Mouse (Mus musculus) T-cell, adult 2 months (primary cell): ENCODE measurements around the gene Tyw5.
A peak's percentile ranks its signal among the peaks of the same experiment; 100 is the strongest.

ENCODE experiments used
- DNase-seq: peaks from one replicate; pipeline ENCODE4 v3.0.0; 2022; ENCODE audit warnings: low spot score

Gene Tyw5

GRCm38 (mm10) chr1:57406187-57407151 is at the start of gene Tyw5, which contains the start of gene Maip1:
Tyw5 (minus strand) TSS chr1:57407101.
Maip1 (plus strand) TSS chr1:57406328.
- peak; percentile 76 for DNase-seq

DNA sequence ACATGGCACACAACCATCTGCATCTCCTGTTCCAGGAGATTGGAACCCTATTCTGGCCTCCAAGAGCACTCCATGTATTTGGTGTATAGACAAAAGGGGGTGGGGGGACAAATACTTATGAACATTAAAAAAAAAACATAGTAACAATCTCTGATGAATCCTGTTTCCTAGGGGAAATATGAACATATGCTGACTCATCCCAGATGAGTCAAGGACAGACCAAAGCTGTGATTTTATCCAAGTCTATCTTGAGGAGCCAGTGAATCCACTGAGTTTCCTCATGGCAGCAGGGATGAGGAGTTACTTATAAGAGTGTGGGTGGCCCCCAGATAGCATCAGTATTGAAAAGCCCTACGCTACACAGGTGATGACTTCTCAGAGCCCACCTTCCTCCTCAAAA is 43.3 kb upstream of the Tyw5 start:
- no peak for DNase-seq

- no peak for DNase-seq
Measured at GRCm38 (mm10) chr1:57445679-57446078, 38.8 kb upstream of the Tyw5 start.

GRCm38 (mm10) chr1:57440771-57441170 is 33.9 kb upstream of the Tyw5 start:
- DNase-seq: no peak

- no peak for DNase-seq
Measured at GRCm38 (mm10) chr1:57439026-57439425, 32.1 kb upstream of the Tyw5 start.

- peak; percentile 3 for DNase-seq
Measured at GRCm38 (mm10) chr1:57436954-57437353, 30.1 kb upstream of the Tyw5 start.

DNA sequence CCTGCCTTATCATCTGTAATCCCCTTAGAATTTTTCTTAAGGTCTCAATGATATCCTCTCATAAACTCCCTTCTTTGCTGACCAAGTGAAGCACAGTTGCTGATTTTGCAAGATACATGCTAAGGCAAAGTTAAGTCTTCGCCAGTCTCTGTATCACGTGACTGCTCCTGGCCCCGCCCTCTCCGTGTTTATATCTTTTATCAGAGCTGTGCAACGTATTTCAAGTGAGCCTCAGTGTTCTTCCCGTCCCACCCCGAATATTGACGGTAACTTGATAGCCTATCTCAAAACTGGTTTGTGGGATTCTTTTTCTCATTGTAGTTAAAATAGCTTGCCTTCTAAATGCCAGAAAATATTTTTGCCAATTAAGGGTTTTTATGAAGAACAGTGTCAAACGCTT is 29.5 kb upstream of the Tyw5 start:
- DNase-seq: peak; percentile 62

GRCm38 (mm10) chr1:57433141-57433540 is 26.2 kb upstream of the Tyw5 start:
- no peak for DNase-seq

GRCm38 (mm10) chr1:57429786-57430483 is 23.0 kb upstream of the Tyw5 start:
- DNase-seq: no peak

DNA sequence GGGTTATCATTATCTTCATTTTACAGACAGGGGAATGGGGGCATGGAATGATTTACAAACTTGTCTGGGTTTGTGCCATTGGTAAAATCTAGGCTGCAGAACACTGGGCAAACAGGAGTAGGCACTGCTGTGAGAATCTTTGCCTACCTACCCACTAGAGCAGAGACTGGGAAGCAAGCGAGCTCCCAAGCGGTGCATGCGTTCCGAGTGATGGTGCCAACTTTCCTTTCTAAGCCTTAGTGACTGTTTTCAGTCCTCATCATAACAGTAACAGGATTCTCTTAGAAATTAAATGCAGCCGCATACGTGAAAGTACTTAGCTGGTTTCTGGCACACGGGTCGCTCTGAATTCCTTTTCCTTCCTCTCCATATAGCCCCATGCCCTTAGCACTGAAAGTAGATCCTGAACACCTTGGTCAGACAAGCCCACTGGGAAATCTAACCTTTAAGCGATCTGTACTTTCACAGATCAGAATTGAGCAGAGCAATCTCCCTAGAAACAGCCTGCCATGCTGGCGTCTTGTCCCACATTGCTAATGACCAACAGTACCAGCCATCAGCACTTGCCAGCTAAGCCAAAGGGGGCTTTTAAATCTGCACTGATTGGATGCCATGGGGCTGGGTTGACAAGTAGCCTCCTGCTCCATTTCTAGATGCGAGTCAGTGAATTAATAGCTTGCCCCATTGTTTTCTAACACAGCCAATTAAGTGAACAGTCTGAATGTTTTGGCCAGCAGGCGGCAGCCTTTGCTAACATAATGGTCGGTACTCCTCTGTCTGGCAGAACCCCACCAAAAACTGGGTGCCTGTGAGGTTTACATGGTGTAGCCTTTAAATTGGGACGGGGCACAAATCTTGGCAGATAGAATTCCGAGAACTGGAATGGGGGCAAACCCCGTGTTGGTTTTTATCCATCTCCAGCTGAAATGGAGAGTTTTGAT is 21.7 kb upstream of the Tyw5 start:
- peak; percentile 67 for DNase-seq

DNA sequence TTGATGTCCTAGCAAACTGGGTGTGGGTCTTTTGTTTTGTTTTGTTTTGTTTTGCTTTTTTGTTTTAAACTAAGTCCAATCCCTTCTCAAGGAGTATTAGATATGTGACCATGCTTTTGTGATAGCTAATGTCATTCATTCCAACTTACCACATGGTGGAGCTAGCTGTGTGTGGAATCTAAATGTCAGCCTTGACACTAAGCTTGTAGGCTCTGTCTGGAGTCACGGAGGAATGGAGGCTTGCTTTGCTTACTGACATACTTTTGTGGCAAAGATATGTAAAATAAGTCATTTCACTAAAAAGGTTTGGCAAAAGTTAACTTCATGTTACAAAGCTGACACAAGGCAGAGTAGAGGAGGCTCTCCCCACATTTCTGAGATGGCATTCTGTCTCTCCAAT is 16.8 kb upstream of the Tyw5 start:
- DNase-seq: no peak

DNA sequence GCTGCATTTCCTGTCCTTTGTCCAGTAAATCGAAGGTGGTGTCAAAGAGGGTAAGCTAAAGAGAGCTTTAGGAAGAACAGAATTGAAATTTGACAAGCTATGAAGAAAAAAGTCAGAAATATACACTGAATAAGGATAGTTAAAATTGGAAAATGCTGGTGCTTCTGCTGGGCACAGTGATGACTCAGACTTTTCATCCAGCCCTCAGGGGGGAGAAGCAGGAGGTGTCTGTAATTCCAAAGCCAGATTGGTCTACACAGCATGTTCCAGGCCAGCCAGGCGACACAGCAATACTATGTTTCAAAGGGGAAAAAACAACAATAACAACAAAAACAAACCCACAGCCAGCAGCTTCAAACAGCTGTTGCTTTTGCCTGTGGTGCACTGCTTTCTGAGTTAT is 6.5 kb upstream of the Tyw5 start:
- DNase-seq: no peak

- no peak for DNase-seq
Measured at GRCm38 (mm10) chr1:57408994-57409393, 2.1 kb upstream of the Tyw5 start.

DNA sequence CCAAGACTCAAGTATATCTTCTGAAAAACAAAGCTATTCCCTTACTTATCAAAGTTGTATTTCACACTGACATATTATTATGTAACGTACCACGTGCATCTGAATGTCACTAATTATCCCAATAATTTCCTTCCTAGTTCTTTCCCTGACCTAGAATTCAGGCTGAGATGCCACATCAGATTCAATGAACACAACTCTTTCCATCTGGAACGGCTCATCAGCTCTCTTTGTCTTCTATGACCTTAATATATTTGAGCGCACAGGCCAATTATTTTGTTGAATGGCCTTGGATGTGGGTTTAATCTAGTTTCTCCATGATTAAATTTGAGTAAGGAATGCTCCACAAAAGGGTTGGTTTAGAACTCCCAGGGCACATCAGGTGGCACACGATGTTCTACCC is 4.8 kb downstream of the Tyw5 start:
- no peak for DNase-seq

GRCm38 (mm10) chr1:57400877-57401276 is 6.0 kb downstream of the Tyw5 start:
- DNase-seq: no peak

GRCm38 (mm10) chr1:57400321-57400720 is 6.6 kb downstream of the Tyw5 start:
- DNase-seq: no peak

- DNase-seq: peak; percentile 43
Measured at GRCm38 (mm10) chr1:57394051-57394450, 12.8 kb downstream of the Tyw5 start.

GRCm38 (mm10) chr1:57392417-57392816 is 14.5 kb downstream of the Tyw5 start:
- DNase-seq: no peak

GRCm38 (mm10) chr1:57390993-57391790 is 15.7 kb downstream of the Tyw5 start:
- DNase-seq: no peak

DNA sequence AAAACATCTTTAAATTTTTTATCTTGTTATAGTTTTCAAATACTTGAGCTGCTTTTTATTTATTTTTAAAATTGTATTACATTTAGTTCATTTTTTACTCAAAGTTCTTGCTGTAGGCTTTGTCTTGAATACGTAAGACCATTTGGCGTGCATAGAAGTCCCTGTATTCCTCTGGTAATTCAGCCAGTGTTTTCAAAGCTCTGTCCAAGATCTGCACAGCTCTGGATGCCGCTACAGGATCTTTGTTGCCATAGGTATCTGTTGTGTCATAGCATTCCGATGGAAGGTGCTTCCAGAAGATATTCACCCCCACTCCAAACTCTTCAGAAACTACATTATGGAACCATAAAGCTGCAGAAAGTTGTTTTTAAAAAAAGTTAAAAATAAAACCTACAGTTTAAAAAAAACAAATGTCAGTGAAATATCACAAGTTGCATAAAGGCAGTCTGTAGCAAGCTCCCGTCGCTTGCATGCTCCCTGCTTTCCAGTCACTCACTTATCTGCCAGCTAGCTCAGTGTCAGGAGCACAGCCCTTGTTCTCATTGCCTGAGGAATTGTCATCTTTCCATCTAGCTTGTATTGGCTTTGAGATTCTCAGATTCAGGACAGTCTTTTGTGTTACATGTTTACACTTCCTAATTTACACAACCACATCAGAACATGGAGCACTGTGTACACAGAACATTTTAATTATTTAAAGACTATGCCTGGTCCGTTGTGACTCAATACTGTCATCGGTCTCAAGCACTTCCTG is 18.3 kb downstream of the Tyw5 start:
- no peak for DNase-seq
